Mouse (Mus musculus): ENCODE measurements at regions not wholly inside any gene's neighbourhood (a gene's known extent, or its start where the extent isn't known, plus 50 kb on each side); places are given as distances from the start of the nearest gene placed in this dataset.

- no peaks in the 10 kb centered on the region for H3K36me3 ChIP-seq (ENCODE audit: inconsistent target)
- WGBS (ENCODE audit: missing documents): 90% methylated on average over 4 of the region's 4 CpGs
- H3K79me2 ChIP-seq (ENCODE audit: inconsistent target): no peaks in the 10 kb centered on the region
- H3K4me3 ChIP-seq (ENCODE audit: inconsistent target): no peak overlapping the region
- H3K27ac ChIP-seq: peak overlapping the region; percentile 69
Measured at GRCm38 (mm10) chr19:34421171-34421570, 53.8 kb downstream of the Ch25h start.

DNA sequence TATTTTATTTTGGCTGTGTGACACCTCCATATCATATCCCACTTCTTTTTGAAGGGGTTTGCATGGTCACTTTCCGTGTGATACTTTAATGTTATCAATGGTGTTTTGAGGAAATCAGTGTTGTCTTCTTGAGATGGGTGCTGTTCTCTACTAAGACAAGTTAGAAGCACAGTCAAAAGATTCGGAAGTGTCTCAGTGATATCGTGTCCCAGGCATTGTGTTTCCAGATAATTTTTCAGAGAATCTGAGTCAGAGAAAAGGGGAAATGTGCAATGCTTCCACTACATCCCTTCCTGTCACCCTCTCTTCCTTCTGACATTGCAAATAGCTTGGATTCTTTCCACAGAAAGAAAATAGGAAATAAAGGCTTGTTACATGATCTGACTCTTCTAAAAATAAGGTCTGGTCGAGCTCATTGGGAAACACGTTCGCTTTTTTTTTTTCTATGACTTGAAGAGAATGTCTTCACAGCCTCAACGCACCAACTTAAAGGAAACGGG, 54.6 kb downstream of the Ch25h start:
- Histone ChIP-seq H3K79me2 (ENCODE audit: inconsistent target) (no peaks in the 10 kb centered on the region), H3K36me3 (ENCODE audit: inconsistent target) (no peaks in the 10 kb centered on the region), H3K4me3 (ENCODE audit: inconsistent target) (no peak overlapping the region), H3K27ac (peak overlapping the region; percentile 69)
- WGBS (ENCODE audit: missing documents): 35% methylated on average over 8 of the region's 8 CpGs

DNA sequence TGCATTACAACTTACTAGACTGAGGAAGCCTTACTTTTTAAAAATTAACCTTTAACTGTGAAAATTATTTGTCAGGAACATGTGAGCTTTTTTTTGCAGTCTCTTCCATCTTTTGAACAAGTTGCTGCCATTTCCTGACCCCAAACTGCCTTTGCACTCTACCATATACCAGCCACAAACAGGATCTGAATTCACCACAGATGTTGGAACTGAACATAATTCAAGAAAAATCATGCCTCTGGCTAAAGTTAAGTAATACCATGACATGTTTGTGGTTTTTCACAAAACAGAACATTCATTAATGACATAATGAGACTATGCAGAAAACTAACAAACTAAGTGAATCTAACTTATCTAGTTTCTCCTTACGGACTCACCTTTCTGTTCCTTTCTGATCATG, 67.8 kb downstream of the Ch25h start:
- WGBS (ENCODE audit: missing documents): 92% methylated on average over 1 of the region's 1 CpGs
- Histone ChIP-seq H3K79me2 (ENCODE audit: inconsistent target) (no peaks in the 10 kb centered on the region), H3K36me3 (ENCODE audit: inconsistent target) (no peaks in the 10 kb centered on the region), H3K4me3 (ENCODE audit: inconsistent target) (no peak overlapping the region), H3K27ac (no peak overlapping the region)

- Histone ChIP-seq H3K79me2 (ENCODE audit: inconsistent target) (no peaks in the 10 kb centered on the region), H3K4me3 (ENCODE audit: inconsistent target) (no peak overlapping the region), H3K27ac (no peak overlapping the region), H3K36me3 (ENCODE audit: inconsistent target) (no peaks in the 10 kb centered on the region)
- 79% methylated on average over 4 of the region's 4 CpGs for WGBS (ENCODE audit: missing documents)
Measured at GRCm38 (mm10) chr19:34406710-34407109, 68.3 kb downstream of the Ch25h start.

DNA sequence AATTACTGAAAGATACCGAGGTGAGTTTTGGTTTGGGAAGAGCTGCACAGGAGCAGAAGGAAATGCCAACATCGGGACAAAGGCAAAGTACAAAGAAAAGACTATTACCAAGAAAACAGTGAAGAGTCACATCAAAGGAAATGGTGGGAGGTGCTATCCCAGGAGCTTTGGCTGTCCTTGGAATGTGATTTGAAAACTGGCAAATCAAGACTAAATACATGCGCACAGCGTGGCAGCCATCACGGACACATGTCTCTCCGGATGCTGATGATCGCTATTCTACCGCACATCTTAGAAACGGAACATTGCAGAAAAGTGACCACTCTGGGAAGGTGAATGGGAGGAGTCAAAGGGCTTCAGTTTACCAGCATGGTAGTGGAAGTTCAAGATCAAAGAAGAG, 78.7 kb downstream of the Ch25h start:
- Histone ChIP-seq H3K27ac (no peak overlapping the region), H3K79me2 (ENCODE audit: inconsistent target) (no peaks in the 10 kb centered on the region), H3K4me3 (ENCODE audit: inconsistent target) (no peak overlapping the region), H3K36me3 (ENCODE audit: inconsistent target) (no peaks in the 10 kb centered on the region)
- WGBS (ENCODE audit: missing documents): 79% methylated on average over 9 of the region's 9 CpGs

DNA sequence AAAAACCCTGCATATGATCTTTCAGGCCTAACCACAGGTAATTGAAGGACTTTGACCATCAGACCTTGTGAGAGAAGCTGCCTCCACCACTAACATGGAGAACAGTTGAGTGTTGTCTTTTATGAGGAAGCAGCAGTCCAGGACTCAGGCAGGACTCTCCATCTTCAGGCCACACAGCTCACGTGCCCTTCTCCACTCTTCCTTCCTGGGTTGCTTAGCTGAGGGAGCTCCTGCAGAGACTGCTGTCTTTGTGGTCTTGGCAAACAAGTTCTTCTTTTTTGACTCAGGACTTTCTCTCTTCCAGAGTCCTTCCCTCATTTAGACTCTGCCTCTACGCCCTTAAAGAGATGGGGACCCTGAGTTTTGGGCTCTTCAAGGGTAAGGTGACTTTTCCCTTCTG, 85.0 kb downstream of the Ch25h start:
- Histone ChIP-seq H3K79me2 (ENCODE audit: inconsistent target) (no peaks in the 10 kb centered on the region), H3K4me3 (ENCODE audit: inconsistent target) (no peak overlapping the region), H3K36me3 (ENCODE audit: inconsistent target) (no peaks in the 10 kb centered on the region), H3K27ac (peak overlapping the region; percentile 75)
- WGBS (ENCODE audit: missing documents): 0% methylated on average over 2 of the region's 2 CpGs

- peak overlapping the region; percentile 51 for H3K27ac ChIP-seq
- H3K79me2 ChIP-seq (ENCODE audit: inconsistent target): no peaks in the 10 kb centered on the region
- no peaks in the 10 kb centered on the region for H3K36me3 ChIP-seq (ENCODE audit: inconsistent target)
- no peak overlapping the region for H3K4me3 ChIP-seq (ENCODE audit: inconsistent target)
Measured at GRCm38 (mm10) chr19:34382551-34382950, 92.1 kb downstream of the Fas start.
